Mouse (Mus musculus) embryonic fibroblast, embryonic 13.5 days (primary cell): ENCODE measurements at regions not wholly inside any gene's neighbourhood (a gene's known extent, or its start where the extent isn't known, plus 50 kb on each side); places are given as distances from the start of the nearest gene placed in this dataset.

ENCODE experiments used
- CTCF ChIP-seq: IDR thresholded peaks from 2 replicates; pipeline ENCODE4 v1.5.1; 2011; ENCODE audit warnings: mild to moderate bottlenecking, control low read depth, low read length, moderate library complexity, borderline replicate concordance; ENCODE audit not compliant: insufficient read depth
- POLR2A ChIP-seq: IDR thresholded peaks from 2 replicates; pipeline ENCODE4 v1.6.1; 2011; ENCODE audit warnings: low read depth, mild to moderate bottlenecking, control low read depth, low read length, moderate library complexity

DNA sequence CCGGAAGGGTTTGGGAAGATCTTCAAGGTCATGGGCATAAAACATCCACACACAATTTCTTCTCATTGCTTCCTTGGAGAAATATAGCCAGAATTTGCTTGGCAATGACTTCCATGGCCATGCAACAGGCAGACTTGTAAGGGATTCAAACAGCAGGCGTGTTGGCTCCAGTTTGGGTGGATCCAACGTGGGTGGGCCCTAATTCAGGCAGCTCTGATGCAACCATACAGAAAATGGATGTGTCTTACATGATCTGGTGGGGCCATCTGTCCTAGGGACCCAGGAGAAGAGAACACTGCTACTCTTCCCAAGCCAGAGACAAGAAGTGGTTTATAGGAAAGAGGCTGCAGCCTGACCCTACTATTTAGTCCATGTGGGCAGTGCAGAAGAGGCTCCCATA is 121.5 kb downstream of the Glrx3 start:
- TF ChIP-seq POLR2A (no peak), CTCF (no peak)
